Mouse (Mus musculus): ENCODE results near the gene Ankrd42. TPM values are rescaled to one million over a fixed set of nuclear protein-coding genes. Genes with fewer than 3 reads are reported as not detected.

Ankrd42 gene
- total RNA-seq (2017), result 0.09 and 1.3 TPM in 2 replicates

GRCm38 (mm10) chr7:92637021-92637625 lies at the start of gene Ankrd42:
Gene Ankrd42 (minus strand): TSS chr7:92637142.
- ATAC-seq (replicated peaks; ENCODE audit: low read depth, poor library complexity, severe bottlenecking), result peak; percentile 91

- peak; percentile 50; the same call in 1 of the 2 replicates for ATAC-seq (replicated peaks; ENCODE audit: low read depth, poor library complexity, severe bottlenecking)
Observed at GRCm38 (mm10) chr7:92677346-92677745, 40.4 kb upstream of the Ankrd42 start.

- no peak for ATAC-seq (replicated peaks; ENCODE audit: low read depth, poor library complexity, severe bottlenecking)
Observed at GRCm38 (mm10) chr7:92675131-92675530, 38.2 kb upstream of the Ankrd42 start.

- peak; percentile 91 for ATAC-seq (replicated peaks; ENCODE audit: low read depth, poor library complexity, severe bottlenecking)
Observed at GRCm38 (mm10) chr7:92669507-92670471, 32.8 kb upstream of the Ankrd42 start, which contains the start of gene Pcf11. Gene Pcf11 (minus strand): TSS chr7:92669934.

GRCm38 (mm10) chr7:92668791-92669506 lies 32.0 kb upstream of the Ankrd42 start:
- peak; percentile 27 for ATAC-seq (replicated peaks; ENCODE audit: low read depth, poor library complexity, severe bottlenecking)

DNA sequence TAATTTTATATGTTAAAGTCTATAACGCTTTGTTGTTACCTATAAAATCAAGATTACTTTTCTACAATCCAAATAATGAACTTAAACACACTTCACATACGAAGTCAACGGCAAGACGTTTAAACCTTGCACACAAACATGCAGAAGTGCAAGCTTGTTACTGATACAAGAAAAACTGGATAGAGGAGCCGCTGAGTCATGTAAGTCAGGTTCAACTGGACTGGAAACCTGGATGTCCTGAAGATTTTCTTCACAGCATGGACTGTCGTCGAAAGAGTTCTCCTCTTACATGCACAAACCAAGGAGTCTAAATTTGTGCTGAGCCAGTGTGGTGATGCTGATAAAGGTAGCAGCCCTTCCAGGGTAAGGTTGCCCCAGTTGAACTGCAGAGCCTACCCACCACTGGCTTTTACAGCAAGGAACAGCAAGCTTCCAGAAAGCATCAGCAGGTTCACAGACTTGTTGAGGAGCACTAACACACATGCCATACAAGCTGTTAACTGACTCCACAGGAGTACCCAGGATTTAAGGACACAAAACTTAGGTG lies 29.4 kb upstream of the Ankrd42 start:
- ATAC-seq (replicated peaks; ENCODE audit: low read depth, poor library complexity, severe bottlenecking), result no peak

DNA sequence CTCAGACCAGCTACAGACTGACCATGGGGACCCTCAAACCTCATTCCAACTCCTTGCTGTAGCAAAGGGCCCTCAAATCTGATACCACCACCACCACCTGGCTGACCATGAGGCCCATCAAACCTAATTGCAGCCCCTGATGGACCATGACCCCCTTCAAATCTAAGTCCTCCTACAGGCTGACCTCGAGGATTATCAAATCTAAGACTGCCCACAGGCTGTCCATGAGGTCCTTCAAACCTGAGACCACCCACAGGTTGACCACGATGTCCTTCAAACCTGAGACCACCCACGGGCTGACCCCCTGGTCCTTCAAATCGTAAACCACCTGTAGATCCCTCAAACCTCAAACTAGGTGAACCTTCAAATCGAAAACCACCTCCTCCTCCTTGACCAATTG lies 21.1 kb upstream of the Ankrd42 start:
- no peak for ATAC-seq (replicated peaks; ENCODE audit: low read depth, poor library complexity, severe bottlenecking)

DNA sequence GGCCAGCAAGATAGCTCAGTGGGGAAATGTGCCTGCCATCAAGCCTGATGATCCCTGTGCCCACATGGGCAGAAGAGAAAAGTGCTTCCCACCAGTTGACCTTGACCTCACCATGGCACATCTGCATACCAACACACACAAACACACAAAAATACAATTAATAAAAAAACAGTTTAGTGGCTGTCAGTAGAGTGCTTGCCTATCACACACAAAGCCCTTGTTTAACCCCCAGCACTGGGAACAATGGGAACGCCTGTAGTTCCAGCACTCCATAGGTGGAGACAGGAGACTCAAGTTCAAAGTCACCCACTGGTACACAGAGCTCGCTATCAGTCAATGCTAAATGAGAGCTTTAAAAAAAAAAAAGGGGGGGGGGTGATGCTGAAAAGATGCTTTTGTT lies 19.4 kb upstream of the Ankrd42 start:
- no peak for ATAC-seq (replicated peaks; ENCODE audit: low read depth, poor library complexity, severe bottlenecking)

GRCm38 (mm10) chr7:92653329-92653728 lies 16.4 kb upstream of the Ankrd42 start:
- ATAC-seq (replicated peaks; ENCODE audit: low read depth, poor library complexity, severe bottlenecking), result peak; percentile 36; the same call in 1 of the 2 replicates

DNA sequence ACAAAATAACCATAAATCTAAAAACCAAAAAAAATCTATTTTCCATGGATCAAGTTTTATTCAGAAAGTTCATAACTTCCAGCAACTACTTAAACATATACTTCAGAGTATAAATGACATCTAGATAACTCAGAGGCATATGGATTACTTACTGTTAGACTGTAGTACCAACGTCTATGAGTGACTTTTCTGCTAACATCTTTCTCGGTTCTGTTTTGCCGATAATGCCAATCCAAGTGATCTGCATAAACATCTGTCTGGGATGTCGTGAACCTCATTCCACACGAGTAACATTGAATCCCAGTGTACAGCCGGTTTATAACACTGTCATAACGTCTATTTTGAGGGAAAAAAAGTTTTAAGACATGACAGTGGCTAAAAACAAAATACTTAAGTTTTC lies 10.8 kb upstream of the Ankrd42 start:
- ATAC-seq (replicated peaks; ENCODE audit: low read depth, poor library complexity, severe bottlenecking), result no peak

GRCm38 (mm10) chr7:92642358-92642757 lies 5.4 kb upstream of the Ankrd42 start:
- no peak for ATAC-seq (replicated peaks; ENCODE audit: low read depth, poor library complexity, severe bottlenecking)

DNA sequence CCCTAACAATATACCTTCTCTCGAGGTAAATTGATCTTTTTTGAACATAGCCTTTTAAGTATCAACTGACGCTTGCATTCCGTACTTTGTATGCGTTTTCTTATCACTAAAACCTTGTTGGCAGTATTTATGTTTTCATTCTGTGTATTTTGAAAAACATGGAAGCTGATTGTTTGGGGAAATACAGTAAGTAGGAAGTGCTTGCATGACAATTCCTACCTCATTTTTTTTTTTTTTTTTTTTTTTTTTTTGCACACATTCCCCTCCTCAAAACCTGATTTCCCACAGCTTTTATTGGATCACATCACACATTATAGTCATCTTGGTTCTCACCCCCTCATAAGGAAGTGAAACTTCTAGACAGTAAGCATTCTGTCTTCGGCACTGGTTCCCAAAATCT lies 1.1 kb upstream of the Ankrd42 start:
- no peak for ATAC-seq (replicated peaks; ENCODE audit: low read depth, poor library complexity, severe bottlenecking)

DNA sequence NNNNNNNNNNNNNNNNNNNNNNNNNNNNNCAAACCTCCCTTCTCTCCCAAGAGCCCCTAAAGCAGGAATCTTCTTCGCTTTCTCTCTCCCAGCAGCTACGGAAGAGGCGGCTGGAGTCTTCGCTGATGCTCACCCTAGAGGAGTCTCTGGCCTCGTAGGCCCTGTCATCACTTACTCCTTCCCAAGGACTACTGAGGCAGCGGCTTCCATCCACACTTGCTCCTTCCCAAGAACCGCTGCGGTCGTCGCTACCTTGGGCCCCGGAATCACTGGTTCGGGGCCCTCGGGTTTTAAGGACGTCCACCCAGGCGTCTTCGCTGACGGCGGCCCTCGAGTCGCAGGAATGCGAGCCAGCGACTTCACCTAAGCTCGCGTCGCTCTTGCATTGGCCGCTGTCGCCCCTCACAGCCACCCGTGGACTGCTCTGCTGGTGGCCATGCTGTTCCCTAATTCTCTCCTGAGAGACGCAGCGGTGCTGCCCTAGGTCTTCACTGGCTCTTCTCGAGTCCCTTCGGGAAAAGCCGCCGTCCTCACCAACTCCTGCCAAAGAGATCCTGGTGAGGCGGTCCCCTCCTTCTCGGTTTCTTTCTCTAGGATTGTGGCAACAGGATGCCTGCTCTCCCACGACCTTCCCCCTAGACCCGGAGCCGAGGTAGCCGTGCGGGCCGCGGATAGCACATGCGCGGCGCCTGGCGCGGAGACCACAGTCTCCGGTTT lies 489 bp downstream of the Ankrd42 start:
- ATAC-seq (replicated peaks; ENCODE audit: low read depth, poor library complexity, severe bottlenecking), result peak; percentile 37

GRCm38 (mm10) chr7:92630167-92630566 lies 6.8 kb downstream of the Ankrd42 start:
- peak; percentile 74 for ATAC-seq (replicated peaks; ENCODE audit: low read depth, poor library complexity, severe bottlenecking)

GRCm38 (mm10) chr7:92624488-92624887 lies 12.5 kb downstream of the Ankrd42 start:
- ATAC-seq (replicated peaks; ENCODE audit: low read depth, poor library complexity, severe bottlenecking), result peak; percentile 77

- ATAC-seq (replicated peaks; ENCODE audit: low read depth, poor library complexity, severe bottlenecking), result no peak
Observed at GRCm38 (mm10) chr7:92610830-92611229, 26.1 kb downstream of the Ankrd42 start.

GRCm38 (mm10) chr7:92604961-92605360 lies 32.0 kb downstream of the Ankrd42 start:
- no peak for ATAC-seq (replicated peaks; ENCODE audit: low read depth, poor library complexity, severe bottlenecking)

DNA sequence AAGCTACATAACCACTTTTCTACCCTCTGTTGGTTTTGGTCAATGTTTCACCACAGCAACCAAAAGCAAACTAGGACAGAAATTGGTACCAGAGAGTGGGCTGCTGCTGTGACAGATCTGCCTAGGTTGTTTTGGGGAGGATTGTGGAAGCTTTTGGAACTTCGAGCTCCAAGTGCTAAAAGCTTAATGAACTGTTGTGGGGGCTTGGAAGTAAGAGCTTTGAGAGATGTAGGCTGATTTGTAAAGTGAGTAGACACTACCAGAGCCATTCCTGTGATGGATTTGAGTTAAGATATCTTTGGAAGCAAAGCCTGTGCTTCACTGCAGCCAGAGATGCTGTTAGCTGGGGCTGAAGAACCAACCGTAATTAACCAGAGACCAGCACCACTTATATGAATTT lies 46.1 kb downstream of the Ankrd42 start:
- ATAC-seq (replicated peaks; ENCODE audit: low read depth, poor library complexity, severe bottlenecking), result no peak

- ATAC-seq (replicated peaks; ENCODE audit: low read depth, poor library complexity, severe bottlenecking), result no peak
Observed at GRCm38 (mm10) chr7:92589986-92590385, 47.0 kb downstream of the Ankrd42 start.

GRCm38 (mm10) chr7:92583567-92583966 lies 53.4 kb downstream of the Ankrd42 start:
- no peak for ATAC-seq (replicated peaks; ENCODE audit: low read depth, poor library complexity, severe bottlenecking)

Measured in common myeloid progenitor, adult 5-6 weeks (primary cell).